Mouse (Mus musculus): Measurements from ENCODE around the gene Prss23. TPM values are rescaled to one million over a fixed set of nuclear protein-coding genes. Genes with fewer than 3 reads are reported as not detected.
A peak's percentile ranks its signal among the peaks of the same experiment; 100 is the strongest.

Prss23 gene
- total and polyA plus RNA-seq, 2 experiments from 2014 or later, result 18.6 to 29.1 TPM

DNA sequence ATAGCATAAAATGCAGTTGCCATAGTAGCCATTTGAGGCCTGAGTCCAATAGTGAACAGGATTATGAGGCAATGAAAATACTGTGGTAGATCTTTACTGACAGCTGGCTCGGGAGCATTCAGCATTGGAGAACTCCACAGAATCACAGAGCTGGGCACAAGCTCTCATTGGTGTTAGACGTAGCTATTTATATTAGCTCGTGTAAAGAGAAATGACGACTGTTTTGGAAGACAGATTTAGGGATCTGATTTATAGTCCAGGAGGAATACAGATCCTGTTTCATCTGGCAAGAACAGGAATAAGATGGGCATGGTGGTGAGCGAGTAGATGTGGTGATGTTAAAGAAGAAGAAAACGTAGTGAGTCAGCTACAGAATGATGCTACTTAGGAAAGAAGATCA, 12.4 kb upstream of the Prss23 start:
- WGBS, result 79% methylated on average over 6 of the region's 6 CpGs

DNA sequence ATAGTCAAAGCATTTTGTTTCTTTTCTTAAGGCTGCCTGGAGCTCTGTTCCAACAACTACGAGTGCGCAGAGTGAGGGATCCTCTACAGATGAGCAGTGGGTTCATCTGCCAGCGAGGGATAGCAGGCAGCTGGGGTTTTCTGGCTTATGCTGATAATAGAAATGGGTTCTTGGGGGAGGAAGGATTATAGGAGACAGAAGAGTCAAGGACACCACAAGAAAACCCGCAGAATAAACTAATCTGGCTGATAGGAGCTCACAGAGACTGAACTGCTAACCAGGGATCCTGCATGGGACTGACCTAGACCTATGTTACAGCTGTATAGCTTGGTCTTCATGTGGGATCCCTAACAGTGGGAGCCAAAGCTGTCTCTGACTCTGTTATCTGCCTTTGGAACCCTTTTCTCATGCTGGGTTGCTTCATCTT, 456 bp upstream of the Prss23 start:
- WGBS, result 86% methylated on average over 4 of the region's 4 CpGs
- no peak for DNase-seq (ENCODE audit: low spot score)
- Histone ChIP-seq H3K4me3 (ENCODE audit: low read length) (no peak overlapping the region), H3K27me3 (ENCODE audit: insufficient read depth, low read length) (no peaks in the 10 kb centered on the region), H3K4me2 (ENCODE audit: low read depth, low read length) (no peak overlapping the region), H3K9ac (replicated peaks; ENCODE audit: low read length) (no peak overlapping the region), H3K9me3 (ENCODE audit: low read length) (no peaks in the 10 kb centered on the region), H3K27ac (no peak overlapping the region), H3K36me3 (ENCODE audit: insufficient read depth, low read length) (no peaks in the 10 kb centered on the region), H3K4me1 (ENCODE audit: insufficient read depth, low read length) (no peaks in the 10 kb centered on the region)
- no peak for TF ChIP-seq CTCF (IDR thresholded peaks at IDR 0.05; ENCODE audit: low read depth)
- ATAC-seq, result no peak

More for the DNA sequence above, 12.4 kb upstream of the Prss23 start:
- ATAC-seq (no peak), DNase-seq (ENCODE audit: low spot score) (no peak)
- no peak overlapping the region for H3K27ac ChIP-seq
- no peak overlapping the region for H3K9ac ChIP-seq (replicated peaks; ENCODE audit: low read length)
- H3K4me1 ChIP-seq (ENCODE audit: insufficient read depth, low read length), result no peaks in the 10 kb centered on the region
- H3K4me2 ChIP-seq (ENCODE audit: low read depth, low read length), result no peak overlapping the region
- no peak for TF ChIP-seq CTCF (IDR thresholded peaks at IDR 0.05; ENCODE audit: low read depth)
- no peaks in the 10 kb centered on the region for H3K27me3 ChIP-seq (ENCODE audit: insufficient read depth, low read length)
- no peaks in the 10 kb centered on the region for H3K36me3 ChIP-seq (ENCODE audit: insufficient read depth, low read length)
- H3K4me3 ChIP-seq (ENCODE audit: low read length), result no peak overlapping the region
- H3K9me3 ChIP-seq (ENCODE audit: low read length), result no peaks in the 10 kb centered on the region

DNA sequence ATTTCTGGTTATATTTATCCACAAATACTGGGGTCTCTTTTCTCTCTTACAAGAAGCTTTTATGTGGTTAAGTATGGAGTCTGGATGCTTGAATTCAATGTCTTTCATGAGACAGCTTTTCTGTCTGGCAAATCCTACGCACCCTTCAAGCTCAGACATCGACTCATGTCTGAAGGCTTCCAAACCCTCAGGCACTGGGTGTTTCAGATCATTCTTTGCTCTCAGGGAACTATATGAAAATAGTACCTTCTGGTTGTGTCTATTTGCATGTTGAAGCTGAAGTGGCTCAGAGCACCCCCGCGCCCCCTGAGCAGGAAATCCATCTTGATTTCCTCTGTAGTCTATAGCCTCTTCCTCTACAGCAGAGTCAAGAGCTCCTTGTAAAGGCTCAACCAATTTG, 3.2 kb downstream of the Prss23 start:
- ATAC-seq (no peak), DNase-seq (ENCODE audit: low spot score) (no peak)
- Histone ChIP-seq H3K9ac (replicated peaks; ENCODE audit: low read length) (no peak overlapping the region), H3K36me3 (ENCODE audit: insufficient read depth, low read length) (no peaks in the 10 kb centered on the region), H3K4me2 (ENCODE audit: low read depth, low read length) (no peak overlapping the region), H3K27me3 (ENCODE audit: insufficient read depth, low read length) (no peaks in the 10 kb centered on the region), H3K4me1 (ENCODE audit: insufficient read depth, low read length) (no peaks in the 10 kb centered on the region), H3K4me3 (ENCODE audit: low read length) (no peak overlapping the region), H3K27ac (no peak overlapping the region), H3K9me3 (ENCODE audit: low read length) (no peaks in the 10 kb centered on the region)
- TF ChIP-seq CTCF (IDR thresholded peaks at IDR 0.05; ENCODE audit: low read depth), result no peak
- WGBS, result 91% methylated on average over 4 of the region's 4 CpGs

- 89% methylated on average over 10 of the region's 10 CpGs for WGBS
- Histone ChIP-seq H3K36me3 (ENCODE audit: insufficient read depth, low read length) (no peaks in the 10 kb centered on the region), H3K27me3 (ENCODE audit: insufficient read depth, low read length) (no peaks in the 10 kb centered on the region), H3K27ac (no peak overlapping the region), H3K4me1 (ENCODE audit: insufficient read depth, low read length) (no peaks in the 10 kb centered on the region), H3K9me3 (ENCODE audit: low read length) (no peaks in the 10 kb centered on the region), H3K4me3 (ENCODE audit: low read length) (no peak overlapping the region), H3K9ac (replicated peaks; ENCODE audit: low read length) (no peak overlapping the region), H3K4me2 (ENCODE audit: low read depth, low read length) (no peak overlapping the region)
- no peak for TF ChIP-seq CTCF (IDR thresholded peaks at IDR 0.05; ENCODE audit: low read depth)
- no peak for DNase-seq (ENCODE audit: low spot score)
- ATAC-seq, result no peak
Measured at GRCm38 (mm10) chr7:89522170-89522569, 4.8 kb downstream of the Prss23 start.

- DNase-seq (ENCODE audit: low spot score) (peak; percentile 78), ATAC-seq (peak; percentile 81)
- H3K9ac ChIP-seq (replicated peaks; ENCODE audit: low read length), result peak overlapping the region; percentile 58
- 0 out of 2 replicates have a peak overlapping the region, but pooled peaks have one; percentile 28 for H3K27ac ChIP-seq
- 0 out of 2 replicates have a peak, but pooled peaks cover 3% of the 10 kb centered on the region for H3K4me1 ChIP-seq (ENCODE audit: insufficient read depth, low read length)
- no peaks in the 10 kb centered on the region for H3K27me3 ChIP-seq (ENCODE audit: insufficient read depth, low read length)
- H3K36me3 ChIP-seq (ENCODE audit: insufficient read depth, low read length), result no peaks in the 10 kb centered on the region
- H3K4me2 ChIP-seq (ENCODE audit: low read depth, low read length), result peak overlapping the region; percentile 99
- H3K4me3 ChIP-seq (ENCODE audit: low read length), result peak overlapping the region; percentile 73
- TF ChIP-seq CTCF (IDR thresholded peaks at IDR 0.05; ENCODE audit: low read depth), result peak; percentile 44
- WGBS, result 2% methylated on average over 57 of the region's 61 CpGs
- no peaks in the 10 kb centered on the region for H3K9me3 ChIP-seq (ENCODE audit: low read length)
Measured at GRCm38 (mm10) chr7:89517460-89518390, 9.3 kb downstream of the Prss23 start.

GRCm38 (mm10) chr7:89516551-89517459, 10.2 kb downstream of the Prss23 start:
- 7% methylated on average over 32 of the region's 32 CpGs for WGBS

More at GRCm38 (mm10) chr7:89516551-89517459, 10.2 kb downstream of the Prss23 start:
- no peak for TF ChIP-seq CTCF (IDR thresholded peaks at IDR 0.05; ENCODE audit: low read depth)
- peak overlapping the region; percentile 73 for H3K4me3 ChIP-seq (ENCODE audit: low read length)
- peak; percentile 5 for DNase-seq (ENCODE audit: low spot score)
- H3K36me3 ChIP-seq (ENCODE audit: insufficient read depth, low read length), result no peaks in the 10 kb centered on the region
- no peaks in the 10 kb centered on the region for H3K9me3 ChIP-seq (ENCODE audit: low read length)
- ATAC-seq, result no peak; the same call in 1 of the 2 replicates
- peak overlapping the region; percentile 99 for H3K4me2 ChIP-seq (ENCODE audit: low read depth, low read length)
- H3K9ac ChIP-seq (replicated peaks; ENCODE audit: low read length), result peak overlapping the region; percentile 58
- no peak overlapping the region for H3K27ac ChIP-seq
- H3K27me3 ChIP-seq (ENCODE audit: insufficient read depth, low read length), result no peaks in the 10 kb centered on the region
- H3K4me1 ChIP-seq (ENCODE audit: insufficient read depth, low read length), result peaks cover 7% of the 10 kb centered on the region; the same call in 1 of the 2 replicates

Data from hindbrain, postnatal 0 days (tissue).